Mouse (Mus musculus) MEL (cell line): ENCODE measurements around the gene Arnt.

Experiments
- CHD2 ChIP-seq: IDR thresholded peaks from 2 replicates; pipeline ENCODE4 v1.6.1; 2011; ENCODE audit warnings: low read length, improper control_type of control experiment
- CTCF ChIP-seq, 3 experiments: IDR thresholded peaks in 2 of 3; conservative IDR thresholded peaks in 1 of 3; 2 replicates each; pipeline ENCODE4 v1.5.1; 2011 to 2012; ENCODE audit warnings: low read length in 3 of 3, low read depth in 2 of 3, mild to moderate bottlenecking in 2 of 3, improper control_type of control experiment in 1 of 3, inconsistent platforms in 1 of 3, mixed read lengths in 1 of 3, moderate library complexity in 1 of 3; ENCODE audit not compliant: control insufficient read depth in 1 of 3, insufficient read depth in 1 of 3, poor library complexity in 1 of 3, severe bottlenecking in 1 of 3
- ELF1 ChIP-seq: IDR thresholded peaks from 2 replicates; pipeline ENCODE4 v1.6.1; 2014; ENCODE audit warnings: low read depth, mild to moderate bottlenecking, inconsistent platforms, low read length, improper control_type of control experiment, moderate library complexity
- GATA1 ChIP-seq: IDR thresholded peaks from 2 replicates; pipeline ENCODE4 v1.6.1; 2011; ENCODE audit warnings: low read depth, low read length, improper control_type of control experiment
- HCFC1 ChIP-seq: IDR thresholded peaks from 2 replicates; pipeline ENCODE4 v1.6.1; 2012; ENCODE audit warnings: low read depth, mild to moderate bottlenecking, inconsistent platforms, low read length, improper control_type of control experiment, moderate library complexity
- NRF1 ChIP-seq: IDR thresholded peaks from 2 replicates; pipeline ENCODE4 v1.6.1; 2014; ENCODE audit warnings: low read depth, mild to moderate bottlenecking, inconsistent platforms, low read length, improper control_type of control experiment, moderate library complexity; ENCODE audit not compliant: poor library complexity, insufficient read depth, severe bottlenecking
- TAL1 ChIP-seq: IDR thresholded peaks from 2 replicates; pipeline ENCODE4 v1.6.1; 2012; ENCODE audit warnings: mild to moderate bottlenecking, inconsistent platforms, low read length, moderate library complexity, mixed read lengths
- ZC3H11A ChIP-seq: IDR thresholded peaks from 2 replicates; pipeline ENCODE4 v1.6.1; 2012; ENCODE audit warnings: low read depth, mild to moderate bottlenecking, inconsistent platforms, low read length, improper control_type of control experiment
- ZMIZ1 ChIP-seq: IDR thresholded peaks from 2 replicates; pipeline ENCODE4 v1.6.1; 2012; ENCODE audit warnings: low read depth, mild to moderate bottlenecking, inconsistent platforms, low read length, improper control_type of control experiment, moderate library complexity

- TF ChIP-seq CHD2 (no peak), CTCF (IDR thresholded peaks at IDR 0.05 in 2 of 3, conservative IDR thresholded peaks at IDR 0.05 in 1 of 3; ENCODE audit: control insufficient read depth in 1 of 3, insufficient read depth in 1 of 3, low read depth in 2 of 3, low read length in 3 of 3, poor library complexity in 1 of 3, severe bottlenecking in 1 of 3) (no peak), ZMIZ1 (no peak), TAL1 (no peak), GATA1 (no peak), ELF1 (no peak), NRF1 (no peak), HCFC1 (no peak), ZC3H11A (no peak)
These were observed 23.6 kb downstream of the Arnt start for GRCm38 (mm10) chr3:95457758-95458157.
